Mouse (Mus musculus): ENCODE data around the gene Lyrm1. TPM values are rescaled to one million over a fixed set of nuclear protein-coding genes. Genes with fewer than 3 reads are reported as not detected.

Gene Lyrm1
- polyA plus RNA-seq (2014; fragmentation: Nextera tagmentation; extraction: Ambion mirVana) = 17.2 and 18.5 TPM in 2 replicates

GRCm38 (mm10) chr7:119895639-119896512 lies at the start of gene Lyrm1, which contains the start of gene Dcun1d3:
Gene Lyrm1, plus strand, starts transcription at chr7:119895861.
Gene Dcun1d3, minus strand, starts transcription at chr7:119896298.
- peaks cover 12% of the 10 kb centered on the region; the same call in 1 of the 2 replicates for H3K4me1 ChIP-seq (ENCODE audit: control insufficient read depth, insufficient read depth, low read length)
- DNase-seq (ENCODE audit: low spot score) = peak; percentile 99
- peak within 1 kb of the TSS; percentile 77 for H3K4me2 ChIP-seq (ENCODE audit: low read length)
- peak within 1 kb of the TSS; percentile 93 for H3K27ac ChIP-seq (ENCODE audit: low read depth, low read length)
- peak within 1 kb of the TSS; percentile 60 for H3K4me3 ChIP-seq (ENCODE audit: low read depth, low read length)
- ATAC-seq = peak; percentile 98
- WGBS = under 1% methylated on average over 63 of the region's 63 CpGs
- H3K27me3 ChIP-seq (replicated peaks; ENCODE audit: control insufficient read depth, insufficient read depth, low read length) = no peaks in the 10 kb centered on the region
- no peaks in the 10 kb centered on the region for H3K36me3 ChIP-seq (ENCODE audit: control insufficient read depth, insufficient read depth, low read length)
- H3K9ac ChIP-seq (ENCODE audit: low read length) = peak within 1 kb of the TSS; percentile 67
- H3K9me3 ChIP-seq (replicated peaks; ENCODE audit: control insufficient read depth, low read length) = no peaks in the 10 kb centered on the region

DNA sequence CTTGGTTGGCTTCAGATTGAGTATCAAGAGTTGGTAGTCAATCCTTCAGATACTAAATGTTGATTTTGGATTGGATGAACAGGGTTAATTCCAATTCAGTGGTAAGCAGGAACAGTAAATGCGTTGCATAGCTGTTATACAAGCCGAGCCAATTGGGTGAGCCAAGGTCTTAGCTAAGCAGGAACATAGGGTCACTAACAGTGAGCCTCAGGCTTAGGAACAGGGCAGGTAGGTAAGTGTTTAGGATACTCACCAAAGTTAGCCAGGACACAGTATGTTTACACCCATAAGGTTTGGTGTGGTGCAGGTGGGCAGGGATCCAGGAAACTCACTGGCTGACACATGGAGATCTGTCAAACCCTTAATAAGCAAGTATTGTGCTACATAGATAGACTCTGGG lies 48.3 kb upstream of the Lyrm1 start:
- Histone ChIP-seq H3K36me3 (ENCODE audit: control insufficient read depth, insufficient read depth, low read length) (no peaks in the 10 kb centered on the region), H3K4me1 (ENCODE audit: control insufficient read depth, insufficient read depth, low read length) (no peaks in the 10 kb centered on the region), H3K4me2 (ENCODE audit: low read length) (no peak overlapping the region), H3K9me3 (replicated peaks; ENCODE audit: control insufficient read depth, low read length) (no peaks in the 10 kb centered on the region), H3K9ac (ENCODE audit: low read length) (no peak overlapping the region), H3K4me3 (ENCODE audit: low read depth, low read length) (no peak overlapping the region), H3K27ac (ENCODE audit: low read depth, low read length) (no peak overlapping the region), H3K27me3 (replicated peaks; ENCODE audit: control insufficient read depth, insufficient read depth, low read length) (no peaks in the 10 kb centered on the region)
- ATAC-seq (no peak), DNase-seq (ENCODE audit: low spot score) (no peak)
- 93% methylated on average over 2 of the region's 2 CpGs for WGBS

DNA sequence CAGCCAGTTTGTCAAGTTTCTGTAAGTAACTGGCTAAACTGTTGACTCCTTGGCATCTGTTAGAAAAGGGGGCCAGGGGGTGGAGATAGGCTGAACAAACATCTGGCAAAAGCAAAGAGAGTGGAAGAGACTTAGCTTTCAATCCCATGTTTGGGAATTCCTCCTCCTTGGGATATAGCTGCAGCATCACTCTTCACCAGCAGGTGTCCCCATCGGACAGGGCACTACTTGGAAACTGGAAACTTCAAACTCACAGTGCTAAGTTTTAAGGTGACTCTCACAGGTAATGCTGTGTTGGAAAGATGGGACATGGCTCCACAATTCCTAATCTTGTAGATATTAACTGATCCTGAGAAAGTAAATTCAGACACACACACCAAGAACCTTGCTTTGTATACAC lies 46.6 kb upstream of the Lyrm1 start:
- Histone ChIP-seq H3K27ac (ENCODE audit: low read depth, low read length) (no peak overlapping the region), H3K4me2 (ENCODE audit: low read length) (no peak overlapping the region), H3K36me3 (ENCODE audit: control insufficient read depth, insufficient read depth, low read length) (no peaks in the 10 kb centered on the region), H3K9ac (ENCODE audit: low read length) (no peak overlapping the region), H3K9me3 (replicated peaks; ENCODE audit: control insufficient read depth, low read length) (no peaks in the 10 kb centered on the region), H3K4me1 (ENCODE audit: control insufficient read depth, insufficient read depth, low read length) (no peaks in the 10 kb centered on the region), H3K27me3 (replicated peaks; ENCODE audit: control insufficient read depth, insufficient read depth, low read length) (no peaks in the 10 kb centered on the region), H3K4me3 (ENCODE audit: low read depth, low read length) (no peak overlapping the region)
- 0% methylated on average over 1 of the region's 1 CpGs for WGBS
- ATAC-seq = no peak
- DNase-seq (ENCODE audit: low spot score) = peak; percentile 66

GRCm38 (mm10) chr7:119850737-119851136 lies 44.9 kb upstream of the Lyrm1 start:
- DNase-seq (ENCODE audit: low spot score) (no peak), ATAC-seq (no peak)
- no peaks in the 10 kb centered on the region for H3K4me1 ChIP-seq (ENCODE audit: control insufficient read depth, insufficient read depth, low read length)
- H3K36me3 ChIP-seq (ENCODE audit: control insufficient read depth, insufficient read depth, low read length) = no peaks in the 10 kb centered on the region
- no peaks in the 10 kb centered on the region for H3K27me3 ChIP-seq (replicated peaks; ENCODE audit: control insufficient read depth, insufficient read depth, low read length)
- no peak overlapping the region for H3K4me3 ChIP-seq (ENCODE audit: low read depth, low read length)
- no peak overlapping the region for H3K9ac ChIP-seq (ENCODE audit: low read length)
- no peaks in the 10 kb centered on the region for H3K9me3 ChIP-seq (replicated peaks; ENCODE audit: control insufficient read depth, low read length)
- H3K4me2 ChIP-seq (ENCODE audit: low read length) = no peak overlapping the region
- 85% methylated on average over 5 of the region's 5 CpGs for WGBS
- H3K27ac ChIP-seq (ENCODE audit: low read depth, low read length) = no peak overlapping the region

DNA sequence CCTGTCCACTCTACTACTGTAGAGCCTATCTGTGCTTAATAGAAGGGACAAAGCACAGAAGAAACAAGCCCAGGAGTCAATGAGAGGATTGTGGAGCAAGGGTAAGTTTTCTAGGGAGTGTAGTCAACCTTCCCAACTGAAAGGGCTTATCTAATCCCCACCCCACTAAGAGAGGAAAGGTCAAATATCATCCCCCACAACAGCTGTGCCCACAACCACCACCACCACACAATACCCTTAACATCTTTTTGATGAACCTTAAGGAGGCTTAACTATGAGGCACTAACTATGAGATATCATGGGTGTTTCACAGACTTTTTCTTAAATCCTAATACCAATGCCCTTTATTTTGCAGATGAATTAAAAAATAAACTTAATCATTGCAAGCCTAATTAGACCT lies 43.2 kb upstream of the Lyrm1 start:
- no peak overlapping the region for H3K4me2 ChIP-seq (ENCODE audit: low read length)
- ATAC-seq (no peak), DNase-seq (ENCODE audit: low spot score) (no peak)
- H3K27me3 ChIP-seq (replicated peaks; ENCODE audit: control insufficient read depth, insufficient read depth, low read length) = no peaks in the 10 kb centered on the region
- H3K27ac ChIP-seq (ENCODE audit: low read depth, low read length) = no peak overlapping the region
- no peak overlapping the region for H3K9ac ChIP-seq (ENCODE audit: low read length)
- no peak overlapping the region for H3K4me3 ChIP-seq (ENCODE audit: low read depth, low read length)
- no peaks in the 10 kb centered on the region for H3K4me1 ChIP-seq (ENCODE audit: control insufficient read depth, insufficient read depth, low read length)
- peaks cover 7% of the 10 kb centered on the region for H3K36me3 ChIP-seq (ENCODE audit: control insufficient read depth, insufficient read depth, low read length)
- no peaks in the 10 kb centered on the region for H3K9me3 ChIP-seq (replicated peaks; ENCODE audit: control insufficient read depth, low read length)

DNA sequence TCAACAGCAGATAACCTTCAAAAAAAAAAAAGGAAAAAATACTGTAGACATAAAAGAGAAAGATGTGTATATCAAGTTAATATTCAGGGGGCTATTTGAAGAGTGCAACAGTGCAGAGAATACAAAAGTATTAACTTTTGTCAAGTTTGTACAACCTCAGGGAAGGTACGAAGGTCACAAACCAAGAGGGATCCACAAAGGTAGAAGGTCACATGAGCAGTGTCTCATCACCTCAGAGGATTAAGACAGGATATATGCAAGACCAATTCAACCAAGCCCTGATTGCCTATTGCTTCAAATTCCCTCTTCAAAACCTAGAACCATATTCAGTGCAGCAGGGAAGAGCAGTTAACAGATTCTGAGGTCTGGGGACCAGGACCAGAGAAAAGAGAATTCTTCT lies 42.5 kb upstream of the Lyrm1 start:
- Histone ChIP-seq H3K4me2 (ENCODE audit: low read length) (no peak overlapping the region), H3K36me3 (ENCODE audit: control insufficient read depth, insufficient read depth, low read length) (peaks cover 10% of the 10 kb centered on the region), H3K9me3 (replicated peaks; ENCODE audit: control insufficient read depth, low read length) (no peaks in the 10 kb centered on the region), H3K4me3 (ENCODE audit: low read depth, low read length) (no peak overlapping the region), H3K27ac (ENCODE audit: low read depth, low read length) (no peak overlapping the region), H3K9ac (ENCODE audit: low read length) (no peak overlapping the region), H3K27me3 (replicated peaks; ENCODE audit: control insufficient read depth, insufficient read depth, low read length) (no peaks in the 10 kb centered on the region), H3K4me1 (ENCODE audit: control insufficient read depth, insufficient read depth, low read length) (no peaks in the 10 kb centered on the region)
- DNase-seq (ENCODE audit: low spot score) = no peak
- ATAC-seq = no peak
- WGBS = 95% methylated on average over 1 of the region's 1 CpGs

DNA sequence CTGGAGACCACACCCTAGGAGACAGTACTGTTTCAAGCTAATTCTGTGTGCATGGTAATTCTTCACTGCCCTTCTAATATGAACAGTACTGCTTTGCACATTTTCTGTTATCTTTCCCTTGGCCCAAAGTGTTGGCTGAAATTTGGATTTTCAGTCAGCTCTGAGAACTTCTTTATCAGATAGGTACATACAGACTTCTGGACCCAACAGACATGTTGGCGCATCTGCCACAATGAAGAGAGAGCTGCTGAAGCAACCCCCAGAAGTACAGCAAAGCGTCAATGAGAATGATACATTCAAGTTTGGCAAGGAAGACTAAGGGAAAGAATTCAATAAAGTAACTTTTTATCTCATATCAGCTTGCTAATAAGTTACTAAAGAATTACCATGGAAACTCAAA lies 41.3 kb upstream of the Lyrm1 start:
- WGBS = 93% methylated on average over 2 of the region's 2 CpGs
- Histone ChIP-seq H3K27ac (ENCODE audit: low read depth, low read length) (no peak overlapping the region), H3K4me3 (ENCODE audit: low read depth, low read length) (no peak overlapping the region), H3K27me3 (replicated peaks; ENCODE audit: control insufficient read depth, insufficient read depth, low read length) (no peaks in the 10 kb centered on the region), H3K9me3 (replicated peaks; ENCODE audit: control insufficient read depth, low read length) (no peaks in the 10 kb centered on the region), H3K36me3 (ENCODE audit: control insufficient read depth, insufficient read depth, low read length) (peaks cover 18% of the 10 kb centered on the region), H3K9ac (ENCODE audit: low read length) (no peak overlapping the region), H3K4me2 (ENCODE audit: low read length) (no peak overlapping the region), H3K4me1 (ENCODE audit: control insufficient read depth, insufficient read depth, low read length) (no peaks in the 10 kb centered on the region)
- ATAC-seq (no peak), DNase-seq (ENCODE audit: low spot score) (no peak)

- ATAC-seq = no peak
- Histone ChIP-seq H3K27ac (ENCODE audit: low read depth, low read length) (no peak overlapping the region), H3K36me3 (ENCODE audit: control insufficient read depth, insufficient read depth, low read length) (peaks cover 21% of the 10 kb centered on the region), H3K4me3 (ENCODE audit: low read depth, low read length) (no peak overlapping the region), H3K4me2 (ENCODE audit: low read length) (no peak overlapping the region), H3K9me3 (replicated peaks; ENCODE audit: control insufficient read depth, low read length) (no peaks in the 10 kb centered on the region), H3K27me3 (replicated peaks; ENCODE audit: control insufficient read depth, insufficient read depth, low read length) (no peaks in the 10 kb centered on the region), H3K9ac (ENCODE audit: low read length) (no peak overlapping the region), H3K4me1 (ENCODE audit: control insufficient read depth, insufficient read depth, low read length) (no peaks in the 10 kb centered on the region)
- no peak for DNase-seq (ENCODE audit: low spot score)
Observed at GRCm38 (mm10) chr7:119855031-119855430, 40.6 kb upstream of the Lyrm1 start.

DNA sequence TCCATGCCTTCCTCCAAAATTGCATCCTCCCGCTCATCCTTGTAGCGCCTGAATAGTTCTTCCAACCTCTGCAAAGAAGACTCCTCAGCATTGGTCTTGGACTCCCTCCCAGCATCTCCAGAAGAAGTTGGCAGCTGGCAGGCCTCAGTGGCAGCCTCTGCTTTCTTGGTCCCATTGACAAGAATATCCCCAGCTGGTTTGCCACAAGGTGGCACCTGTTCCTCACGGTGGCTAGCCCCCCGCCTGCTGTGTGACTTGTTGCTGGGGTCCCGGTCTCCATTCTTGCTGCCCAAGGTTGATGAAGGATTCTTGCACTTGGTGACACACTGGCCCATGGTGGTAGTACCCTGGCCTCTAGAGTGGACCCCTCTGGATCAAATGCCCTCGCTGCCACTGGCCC lies 36.2 kb upstream of the Lyrm1 start:
- no peaks in the 10 kb centered on the region for H3K9me3 ChIP-seq (replicated peaks; ENCODE audit: control insufficient read depth, low read length)
- H3K27me3 ChIP-seq (replicated peaks; ENCODE audit: control insufficient read depth, insufficient read depth, low read length) = no peaks in the 10 kb centered on the region
- DNase-seq (ENCODE audit: low spot score) = no peak
- no peak overlapping the region for H3K27ac ChIP-seq (ENCODE audit: low read depth, low read length)
- no peak for ATAC-seq
- WGBS = 79% methylated on average over 6 of the region's 6 CpGs
- H3K36me3 ChIP-seq (ENCODE audit: control insufficient read depth, insufficient read depth, low read length) = peaks cover 21% of the 10 kb centered on the region
- H3K4me3 ChIP-seq (ENCODE audit: low read depth, low read length) = no peak overlapping the region
- H3K4me1 ChIP-seq (ENCODE audit: control insufficient read depth, insufficient read depth, low read length) = peaks cover 9% of the 10 kb centered on the region
- no peak overlapping the region for H3K9ac ChIP-seq (ENCODE audit: low read length)
- H3K4me2 ChIP-seq (ENCODE audit: low read length) = no peak overlapping the region

Measured in forebrain, embryonic 14.5 days (tissue).